ENCODE assay signal across 22 mouse cellular contexts in genomic region chr19:60870489-60870888, GRCm38 (mm10). TPM values are rescaled to one million over a fixed set of nuclear protein-coding genes. Genes with fewer than 3 reads are reported as not detected.
DNase-seq lines count a peak whose midpoint lies in the region; ATAC-seq and TF ChIP-seq lines count a peak whose summit lies in the region.
"Had no signal": no experiment of that assay in that cellular context is flagged by ENCODE, and none has a peak within 500 bp of the region (broad histone marks: within the 10 kb centered on the region; RNA-seq: fewer than 3 reads in every experiment).

No protein-coding gene starts in this region.

- ATAC-seq in heart, embryonic 12.5 days (ENCODE audit: insufficient number of reproducible peaks, low FRiP score) = no peak
- ATAC-seq in lung, postnatal 0 days = no peak
- ATAC-seq: intestine, postnatal 0 days had no signal

- no peak overlapping the region for H3K4me2 ChIP-seq in heart, embryonic 12.5 days
- no peak overlapping the region for H3K4me2 ChIP-seq in lung, postnatal 0 days (replicated peaks; ENCODE audit: low read depth, low read length)
- H3K4me2 ChIP-seq: embryonic facial prominence, embryonic 13.5 days; hindbrain, embryonic 14.5 days; limb, embryonic 15.5 days; midbrain, embryonic 11.5 days; neural tube, embryonic 15.5 days had no signal

- H3K27me3 ChIP-seq in heart, adult 2 months (ENCODE audit: control insufficient read depth, insufficient read depth, low read length) = no peaks in the 10 kb centered on the region
- H3K27me3 ChIP-seq in heart, embryonic 12.5 days (replicated peaks) = no peaks in the 10 kb centered on the region
- H3K27me3 ChIP-seq in lung, postnatal 0 days (replicated peaks; ENCODE audit: insufficient read depth, low read length) = no peaks in the 10 kb centered on the region
- H3K27me3 ChIP-seq: embryonic facial prominence, embryonic 13.5 days; limb, embryonic 15.5 days; neural tube, embryonic 15.5 days had no signal

- intact Hi-C loops in heart, adult 2 months (cut with DNase I) = loop anchor here (5.0 kb wide), 1 partner anchor 267 kb away; no protein-coding TSS in a partner anchor

- no peak overlapping the region for H3K27ac ChIP-seq in heart, adult 2 months
- no peak overlapping the region for H3K27ac ChIP-seq in heart, embryonic 12.5 days (ENCODE audit: poor library complexity, severe bottlenecking)
- no peak overlapping the region for H3K27ac ChIP-seq in lung, postnatal 0 days (ENCODE audit: low read length)
- H3K27ac ChIP-seq: embryonic facial prominence, embryonic 13.5 days; forebrain, embryonic 10.5 days; hindbrain, embryonic 14.5 days; limb, embryonic 15.5 days; neural tube, embryonic 15.5 days had no signal

- H3K9ac ChIP-seq in heart, adult 2 months (ENCODE audit: low read depth, low read length) = no peak overlapping the region
- H3K9ac ChIP-seq in heart, embryonic 12.5 days = no peak overlapping the region
- no peak overlapping the region for H3K9ac ChIP-seq in lung, postnatal 0 days (replicated peaks; ENCODE audit: low read depth)
- H3K9ac ChIP-seq: embryonic facial prominence, embryonic 13.5 days; hindbrain, embryonic 14.5 days; limb, embryonic 15.5 days; neural tube, embryonic 15.5 days had no signal

- H3K9me3 ChIP-seq in heart, embryonic 12.5 days (replicated peaks) = no peaks in the 10 kb centered on the region
- H3K9me3 ChIP-seq in lung, postnatal 0 days (ENCODE audit: low read length) = no peaks in the 10 kb centered on the region
- H3K9me3 ChIP-seq: embryonic facial prominence, embryonic 13.5 days; forebrain, embryonic 10.5 days; limb, embryonic 15.5 days; neural tube, embryonic 15.5 days had no signal

- H3K79me2 ChIP-seq in heart, adult 2 months (replicated peaks; ENCODE audit: control insufficient read depth, insufficient read depth, low read length) = no peaks in the 10 kb centered on the region

- H3K4me3 ChIP-seq in heart, adult 2 months = no peak overlapping the region
- no peak overlapping the region for H3K4me3 ChIP-seq in heart, embryonic 12.5 days
- H3K4me3 ChIP-seq in lung, postnatal 0 days (ENCODE audit: low read depth, low read length) = no peak overlapping the region
- H3K4me3 ChIP-seq: embryonic facial prominence, embryonic 13.5 days; forebrain, embryonic 10.5 days; limb, embryonic 15.5 days; myocyte; neural tube, embryonic 15.5 days had no signal

- TF ChIP-seq POLR2A in heart, adult 2 months (IDR thresholded peaks at IDR 0.05; ENCODE audit: insufficient read depth, low read depth, low read length) = no peak

- peak; percentile 56 for TF ChIP-seq CTCF in heart, adult 2 months (IDR thresholded peaks at IDR 0.05)
- peak; percentile 41 for TF ChIP-seq CTCF in lung, postnatal 0 days (IDR thresholded peaks at IDR 0.05)

- WGBS in heart, adult 2 months = 76% methylated on average over 1 of the region's 1 CpGs
- 86% methylated on average over 1 of the region's 1 CpGs for WGBS in heart, embryonic 12.5 days
- 81% methylated on average over 1 of the region's 1 CpGs for WGBS in lung, postnatal 0 days

- peaks cover 15% of the 10 kb centered on the region for H3K36me3 ChIP-seq in heart, adult 2 months (ENCODE audit: control insufficient read depth, insufficient read depth, low read length)
- H3K36me3 ChIP-seq in heart, embryonic 12.5 days = peaks cover 53% of the 10 kb centered on the region
- H3K36me3 ChIP-seq in lung, postnatal 0 days (ENCODE audit: insufficient read depth, low read length) = peaks cover 11% of the 10 kb centered on the region; the same call in 1 of the 2 replicates

- TF ChIP-seq EP300 in heart, adult 2 months (IDR thresholded peaks at IDR 0.05; ENCODE audit: insufficient read depth, low read depth, low read length) = no peak
- TF ChIP-seq EP300 in lung, postnatal 0 days (IDR thresholded peaks at IDR 0.05) = no peak

- DNase-seq in heart, adult 2 months = no peak
- DNase-seq in lung, postnatal 0 days (ENCODE audit: low spot score) = no peak
- DNase-seq in lung, postnatal 36 days = no peak
- DNase-seq in induced T-regulatory cell, adult 2 months (ENCODE audit: low read depth) = peak; percentile 37
- no peak for DNase-seq in kidney, adult 11 months
- DNase-seq in spleen, adult 18-20 months = no peak
- DNase-seq: cerebellum, adult 9-10 months; gastrocnemius, postnatal 25 days; heart, postnatal 14 days; kidney, postnatal 36 days; lung, postnatal 4 days; right cerebral cortex, postnatal 25 days; thymus, postnatal 36 days had no signal

- H3K4me1 ChIP-seq in heart, adult 2 months (ENCODE audit: control insufficient read depth, insufficient read depth, low read length) = no peaks in the 10 kb centered on the region; the same call in none of the 2 replicates
- peaks cover 16% of the 10 kb centered on the region for H3K4me1 ChIP-seq in heart, embryonic 12.5 days (replicated peaks)
- peaks cover 4% of the 10 kb centered on the region; the same call in 1 of the 2 replicates for H3K4me1 ChIP-seq in lung, postnatal 0 days (ENCODE audit: insufficient read depth, low read depth, low read length)

RNA-seq across cellular contexts. Expression of gene Prdx3, which starts 3.9 kb away (rescaled TPM):
- 100 to 1,000 TPM; 353 to 407 TPM for total RNA-seq in heart, adult 2 months (2021)
- polyA plus RNA-seq in heart, adult 2 months (2012; rRNA removed) = 450 and 687 TPM in 2 replicates
- 176 TPM in 2 replicates for polyA plus RNA-seq in heart, embryonic 12.5 days (2016; fragmentation: Nextera tagmentation; extraction: Ambion mirVana)
- 103 and 105 TPM in 2 replicates for polyA plus RNA-seq in lung, postnatal 0 days (2015; fragmentation: Nextera tagmentation; extraction: Ambion mirVana)

RNA-seq across cellular contexts. Expression of gene Sfxn4, which starts 9.2 kb away (rescaled TPM):
- 1 to 10 TPM; 6.9 to 8.7 TPM for total RNA-seq in heart, adult 2 months (2021)
- polyA plus RNA-seq in heart, adult 2 months (2012; rRNA removed) = 2.1 and 5.4 TPM in 2 replicates
- 7.2 and 7.4 TPM in 2 replicates for polyA plus RNA-seq in heart, embryonic 12.5 days (2016; fragmentation: Nextera tagmentation; extraction: Ambion mirVana)
- 3.7 and 4.4 TPM in 2 replicates for polyA plus RNA-seq in lung, postnatal 0 days (2015; fragmentation: Nextera tagmentation; extraction: Ambion mirVana)

RNA-seq across cellular contexts. Expression of gene Grk5, which starts 19.1 kb away (rescaled TPM):
- 10 to 100 TPM; 25.1 to 32.4 TPM for total RNA-seq in heart, adult 2 months (2021)
- polyA plus RNA-seq in heart, adult 2 months (2012; rRNA removed) = 4.1 and 9.3 TPM in 2 replicates
- polyA plus RNA-seq in heart, embryonic 12.5 days (2016; fragmentation: Nextera tagmentation; extraction: Ambion mirVana) = 4.7 and 5.1 TPM in 2 replicates
- 7.2 and 9.1 TPM in 2 replicates for polyA plus RNA-seq in lung, postnatal 0 days (2015; fragmentation: Nextera tagmentation; extraction: Ambion mirVana)

RNA-seq across cellular contexts. Expression of gene Fam45a, which starts 59.1 kb away (rescaled TPM):
- total RNA-seq in heart, adult 2 months (2021) = 10 to 100 TPM; 17.4 to 18.9 TPM
- polyA plus RNA-seq in heart, adult 2 months (2012; rRNA removed) = 8.7 and 15.6 TPM in 2 replicates
- 22.3 and 25.9 TPM in 2 replicates for polyA plus RNA-seq in heart, embryonic 12.5 days (2016; fragmentation: Nextera tagmentation; extraction: Ambion mirVana)
- 22.4 and 23.4 TPM in 2 replicates for polyA plus RNA-seq in lung, postnatal 0 days (2015; fragmentation: Nextera tagmentation; extraction: Ambion mirVana)
